ENCODE assay signal across 29 mouse cellular contexts in genomic region chr13:19021529-19021928, GRCm38 (mm10).
DNase-seq lines count a peak whose midpoint lies in the region; ATAC-seq lines count a peak whose summit lies in the region.
"Had no signal": no experiment of that assay in that cellular context is flagged by ENCODE, and none has a peak within 500 bp of the region (broad histone marks: within the 10 kb centered on the region; RNA-seq: fewer than 3 reads in every experiment).

No protein-coding gene starts in this region.

- H3K36me3 ChIP-seq in forebrain, embryonic 10.5 days (replicated peaks), result no peaks in the 10 kb centered on the region
- no peaks in the 10 kb centered on the region for H3K36me3 ChIP-seq in forebrain, embryonic 12.5 days (replicated peaks)
- no peaks in the 10 kb centered on the region for H3K36me3 ChIP-seq in midbrain, embryonic 11.5 days (ENCODE audit: control insufficient read depth, insufficient read depth, low read length)
- H3K36me3 ChIP-seq in midbrain, embryonic 10.5 days, result no peaks in the 10 kb centered on the region
- no peaks in the 10 kb centered on the region for H3K36me3 ChIP-seq in midbrain, embryonic 16.5 days (ENCODE audit: control insufficient read depth, insufficient read depth, low read length)
- H3K36me3 ChIP-seq: embryonic facial prominence, embryonic 12.5 days; kidney, embryonic 15.5 days; limb, embryonic 10.5 days; limb, embryonic 15.5 days; neural tube, embryonic 12.5 days had no signal

- no peak overlapping the region for H3K9ac ChIP-seq in forebrain, embryonic 12.5 days
- H3K9ac ChIP-seq in midbrain, embryonic 11.5 days (ENCODE audit: low read length), result no peak overlapping the region
- H3K9ac ChIP-seq in midbrain, embryonic 16.5 days (ENCODE audit: low read depth, low read length), result no peak overlapping the region
- H3K9ac ChIP-seq: embryonic facial prominence, embryonic 12.5 days; forebrain, embryonic 13.5 days; hindbrain, embryonic 14.5 days; kidney, embryonic 15.5 days; limb, embryonic 15.5 days; liver, embryonic 14.5 days; neural tube, embryonic 12.5 days had no signal

- no peak for ATAC-seq in forebrain, embryonic 12.5 days (ENCODE audit: low FRiP score)
- ATAC-seq in midbrain, embryonic 11.5 days (ENCODE audit: low FRiP score), result peak; percentile 44
- 0 out of 2 replicates have a peak, but pooled peaks have one; percentile 55 for ATAC-seq in midbrain, embryonic 16.5 days
- ATAC-seq in megakaryocyte progenitor cell, adult 5-6 weeks (replicated peaks; ENCODE audit: poor library complexity), result no peak
- ATAC-seq: CD4-positive, CD25-positive, alpha-beta regulatory T cell, adult 4 months; forebrain, embryonic 13.5 days had no signal

- no peaks in the 10 kb centered on the region for H3K27me3 ChIP-seq in forebrain, embryonic 10.5 days (ENCODE audit: poor library complexity, severe bottlenecking)
- H3K27me3 ChIP-seq in forebrain, embryonic 12.5 days, result no peaks in the 10 kb centered on the region
- no peaks in the 10 kb centered on the region for H3K27me3 ChIP-seq in midbrain, embryonic 11.5 days (ENCODE audit: control insufficient read depth, insufficient read depth, low read length)
- no peaks in the 10 kb centered on the region for H3K27me3 ChIP-seq in midbrain, embryonic 10.5 days (ENCODE audit: low read depth, poor library complexity, severe bottlenecking)
- no peaks in the 10 kb centered on the region for H3K27me3 ChIP-seq in midbrain, embryonic 16.5 days (ENCODE audit: control insufficient read depth, insufficient read depth, low read depth, low read length)
- H3K27me3 ChIP-seq: embryonic facial prominence, embryonic 12.5 days; forebrain, embryonic 13.5 days; kidney, embryonic 15.5 days; limb, embryonic 15.5 days; neural tube, embryonic 12.5 days had no signal

- peaks cover 16% of the 10 kb centered on the region for H3K4me1 ChIP-seq in forebrain, embryonic 10.5 days
- H3K4me1 ChIP-seq in forebrain, embryonic 12.5 days, result no peaks in the 10 kb centered on the region
- H3K4me1 ChIP-seq in midbrain, embryonic 11.5 days (ENCODE audit: control insufficient read depth, insufficient read depth, low read length), result no peaks in the 10 kb centered on the region; the same call in 1 of the 2 replicates
- peaks cover 17% of the 10 kb centered on the region for H3K4me1 ChIP-seq in midbrain, embryonic 10.5 days
- H3K4me1 ChIP-seq in midbrain, embryonic 16.5 days (ENCODE audit: control insufficient read depth, insufficient read depth, low read length), result no peaks in the 10 kb centered on the region; the same call in 1 of the 2 replicates
- H3K4me1 ChIP-seq: embryonic facial prominence, embryonic 12.5 days; forebrain, embryonic 13.5 days; kidney, embryonic 15.5 days; limb, embryonic 10.5 days; limb, embryonic 15.5 days; neural tube, embryonic 12.5 days had no signal

- H3K4me3 ChIP-seq in forebrain, embryonic 10.5 days, result no peak overlapping the region
- no peak overlapping the region for H3K4me3 ChIP-seq in forebrain, embryonic 12.5 days (replicated peaks)
- no peak overlapping the region for H3K4me3 ChIP-seq in midbrain, embryonic 11.5 days (ENCODE audit: low read depth, low read length)
- H3K4me3 ChIP-seq in midbrain, embryonic 10.5 days, result no peak overlapping the region
- no peak overlapping the region for H3K4me3 ChIP-seq in midbrain, embryonic 16.5 days (ENCODE audit: low read depth, low read length)
- H3K4me3 ChIP-seq: embryonic facial prominence, embryonic 12.5 days; forebrain, embryonic 13.5 days; gastrocnemius, adult 2 months; kidney, embryonic 15.5 days; limb, embryonic 10.5 days; limb, embryonic 15.5 days; myocyte; neural tube, embryonic 12.5 days had no signal

- H3K9me3 ChIP-seq in forebrain, embryonic 10.5 days, result no peaks in the 10 kb centered on the region
- H3K9me3 ChIP-seq in forebrain, embryonic 12.5 days, result no peaks in the 10 kb centered on the region
- H3K9me3 ChIP-seq in midbrain, embryonic 11.5 days (ENCODE audit: control insufficient read depth, low read length), result no peaks in the 10 kb centered on the region
- no peaks in the 10 kb centered on the region for H3K9me3 ChIP-seq in midbrain, embryonic 10.5 days (replicated peaks)
- H3K9me3 ChIP-seq in midbrain, embryonic 16.5 days (replicated peaks; ENCODE audit: control insufficient read depth, low read length, poor library complexity, severe bottlenecking), result no peaks in the 10 kb centered on the region; the same call in 1 of the 2 replicates
- H3K9me3 ChIP-seq: embryonic facial prominence, embryonic 12.5 days; forebrain, embryonic 13.5 days; kidney, embryonic 15.5 days; limb, embryonic 10.5 days; limb, embryonic 15.5 days; neural tube, embryonic 12.5 days had no signal

- H3K27ac ChIP-seq in forebrain, embryonic 10.5 days, result no peak overlapping the region
- no peak overlapping the region for H3K27ac ChIP-seq in forebrain, embryonic 12.5 days
- no peak overlapping the region for H3K27ac ChIP-seq in midbrain, embryonic 11.5 days (ENCODE audit: low read depth, low read length)
- H3K27ac ChIP-seq in midbrain, embryonic 10.5 days (replicated peaks), result no peak overlapping the region
- H3K27ac ChIP-seq in midbrain, embryonic 16.5 days (ENCODE audit: low read length), result no peak overlapping the region
- H3K27ac ChIP-seq: embryonic facial prominence, embryonic 12.5 days; forebrain, embryonic 13.5 days; gastrocnemius, adult 2 months; hindbrain, embryonic 14.5 days; kidney, embryonic 15.5 days; limb, embryonic 10.5 days; limb, embryonic 15.5 days; liver, embryonic 14.5 days; macrophage; neural tube, embryonic 12.5 days had no signal

- DNase-seq in forebrain, embryonic 10.5 days (ENCODE audit: extremely low spot score, low spot score), result peak; percentile 25
- DNase-seq in midbrain, embryonic 11.5 days (ENCODE audit: low spot score, missing footprints), result no peak
- no peak for DNase-seq in midbrain, embryonic 10.5 days (ENCODE audit: low spot score)
- DNase-seq in urinary bladder, adult 18-20 months (ENCODE audit: low spot score in 2 of 2), result no peak
- DNase-seq: adrenal gland, postnatal 14 days; gastrocnemius, adult 2 months; gastrocnemius, postnatal 36 days; heart, postnatal 36 days; kidney, adult 18-20 months; kidney, postnatal 36 days; layer of hippocampus, postnatal 36 days; lung, adult 2 months; thymus, adult 2 months; thymus, postnatal 36 days had no signal

- WGBS in forebrain, embryonic 10.5 days, result 39% methylated on average over 2 of the region's 2 CpGs
- 19% methylated on average over 2 of the region's 2 CpGs for WGBS in forebrain, embryonic 12.5 days
- 28% methylated on average over 2 of the region's 2 CpGs for WGBS in midbrain, embryonic 11.5 days
- WGBS in midbrain, embryonic 10.5 days, result 57% methylated on average over 2 of the region's 2 CpGs
- WGBS in midbrain, embryonic 16.5 days, result 40% methylated on average over 2 of the region's 2 CpGs

- no peak overlapping the region for H3K4me2 ChIP-seq in forebrain, embryonic 12.5 days
- H3K4me2 ChIP-seq in midbrain, embryonic 11.5 days, result no peak overlapping the region
- no peak overlapping the region for H3K4me2 ChIP-seq in midbrain, embryonic 16.5 days (ENCODE audit: low read length)
- H3K4me2 ChIP-seq: embryonic facial prominence, embryonic 12.5 days; forebrain, embryonic 13.5 days; heart, embryonic 11.5 days; hindbrain, embryonic 14.5 days; kidney, embryonic 15.5 days; limb, embryonic 15.5 days; neural tube, embryonic 12.5 days had no signal

Comparison
In these comparisons a context has a peak if more than half of its experiments do, and no peak if none do; other contexts are left out.
1. ATAC-seq: peak in midbrain, embryonic 11.5 days (single experiment) and midbrain, embryonic 16.5 days (single experiment); none in forebrain, embryonic 12.5 days (single experiment) and megakaryocyte progenitor cell, adult 5-6 weeks (single experiment).